Mouse (Mus musculus) 3134 (cell line): Measurements from ENCODE around the gene Gnai2.

Source experiments
- DNase-seq: peaks from one replicate; pipeline ENCODE4 v3.0.0-alpha.2; 2011; ENCODE audit warnings: low spot score; ENCODE audit not compliant: insufficient read length; ENCODE audit errors: extremely low read depth

Gene Gnai2

DNA sequence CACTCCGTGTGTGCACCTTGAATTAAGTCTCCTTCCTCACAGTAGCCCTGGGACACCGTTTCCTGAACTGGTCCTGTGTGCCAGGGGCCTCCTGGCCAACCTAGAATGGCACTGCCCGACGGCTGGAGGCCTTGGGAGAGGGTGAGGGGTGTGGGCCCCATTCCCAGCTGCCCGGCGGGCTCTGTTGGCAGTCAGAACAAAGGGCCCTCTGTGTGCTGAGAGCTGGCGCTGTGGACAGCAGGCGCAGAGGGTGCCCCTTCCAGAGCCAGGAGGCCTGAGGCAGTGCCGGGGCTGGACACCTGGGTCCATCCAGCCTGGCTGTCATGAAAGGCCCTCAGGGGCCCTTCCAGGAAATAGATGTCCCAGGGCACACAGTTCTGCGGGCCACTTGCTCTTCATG, 24.4 kb upstream of the Gnai2 start:
- DNase-seq: peak; percentile 64

DNA sequence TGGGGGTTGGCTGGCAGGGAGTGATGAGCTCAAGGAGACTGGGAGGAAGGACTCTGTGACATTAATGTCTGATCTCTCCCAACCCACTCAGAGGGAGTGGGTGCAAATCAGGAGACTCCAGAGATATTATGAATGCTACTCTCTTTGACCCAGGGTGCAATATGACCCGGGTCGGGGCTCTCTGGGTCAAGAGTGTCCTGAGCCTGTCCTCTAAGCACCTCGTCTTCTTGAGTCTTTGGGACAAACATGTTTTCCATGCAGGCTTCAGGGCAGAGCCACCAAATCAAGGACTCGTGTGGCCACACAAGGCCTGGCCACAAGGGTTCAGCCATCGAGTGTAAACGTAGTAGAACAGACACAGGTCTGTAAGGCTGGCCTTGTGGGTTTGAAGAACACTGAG, 22.9 kb upstream of the Gnai2 start:
- no peak for DNase-seq

DNA sequence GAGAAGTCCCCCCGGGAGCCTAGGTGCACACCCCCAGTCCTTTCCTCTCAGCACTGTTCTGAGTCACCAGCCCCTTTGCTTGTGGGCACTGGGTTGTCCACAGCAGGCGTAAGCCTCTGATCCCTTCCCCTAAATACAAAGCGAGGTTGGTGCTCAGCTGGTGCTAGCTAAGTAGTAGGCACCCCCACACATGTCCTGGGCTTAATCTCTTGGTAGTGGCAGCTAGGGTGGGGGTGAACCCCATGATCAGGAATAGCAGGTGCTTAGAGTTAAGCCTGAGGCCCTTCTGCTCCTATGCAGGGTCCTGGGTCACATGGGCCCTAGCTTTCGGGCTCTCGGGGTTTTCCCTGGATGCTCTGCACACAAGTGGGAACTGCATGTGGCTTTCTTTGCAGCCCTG, 22.0 kb upstream of the Gnai2 start:
- no peak for DNase-seq

DNA sequence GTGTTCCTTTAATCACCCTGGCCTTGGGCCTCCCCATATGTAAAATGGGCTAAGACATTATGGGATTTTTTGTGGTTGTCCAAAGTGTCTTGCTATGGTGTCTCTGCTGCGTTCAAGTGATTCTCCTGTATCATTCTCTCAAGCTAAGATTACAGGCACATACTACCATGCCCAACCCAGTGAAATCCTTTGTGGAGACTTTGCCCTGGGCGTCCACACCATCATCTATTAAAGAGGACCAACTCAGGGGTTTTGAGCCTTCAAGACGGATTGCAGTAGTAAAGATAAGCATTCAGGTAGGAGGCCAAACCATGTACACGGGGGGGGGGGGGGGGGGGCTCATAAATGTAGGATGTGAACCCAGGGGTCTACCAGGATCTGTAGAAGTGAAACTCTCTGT, 19.4 kb upstream of the Gnai2 start:
- no peak for DNase-seq

DNA sequence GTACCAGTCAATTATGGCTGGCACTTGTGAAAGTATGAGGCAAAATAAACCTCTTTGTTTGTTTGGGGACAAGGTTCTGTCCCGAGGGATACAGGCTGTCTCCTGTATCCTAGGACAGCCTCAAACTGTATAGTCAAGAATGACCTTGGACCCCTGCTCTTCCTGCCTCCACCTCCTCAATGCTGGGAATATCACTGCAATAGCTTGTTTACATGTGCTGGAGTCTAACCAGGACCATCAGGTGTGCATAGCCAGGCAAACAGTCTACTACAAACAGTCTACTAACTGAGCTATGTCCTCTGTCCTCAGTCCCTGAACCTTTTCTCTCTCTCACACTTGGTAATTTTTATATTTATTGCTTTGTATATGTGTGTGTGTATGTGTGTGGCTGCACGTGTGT, 18.3 kb upstream of the Gnai2 start:
- DNase-seq: no peak

DNA sequence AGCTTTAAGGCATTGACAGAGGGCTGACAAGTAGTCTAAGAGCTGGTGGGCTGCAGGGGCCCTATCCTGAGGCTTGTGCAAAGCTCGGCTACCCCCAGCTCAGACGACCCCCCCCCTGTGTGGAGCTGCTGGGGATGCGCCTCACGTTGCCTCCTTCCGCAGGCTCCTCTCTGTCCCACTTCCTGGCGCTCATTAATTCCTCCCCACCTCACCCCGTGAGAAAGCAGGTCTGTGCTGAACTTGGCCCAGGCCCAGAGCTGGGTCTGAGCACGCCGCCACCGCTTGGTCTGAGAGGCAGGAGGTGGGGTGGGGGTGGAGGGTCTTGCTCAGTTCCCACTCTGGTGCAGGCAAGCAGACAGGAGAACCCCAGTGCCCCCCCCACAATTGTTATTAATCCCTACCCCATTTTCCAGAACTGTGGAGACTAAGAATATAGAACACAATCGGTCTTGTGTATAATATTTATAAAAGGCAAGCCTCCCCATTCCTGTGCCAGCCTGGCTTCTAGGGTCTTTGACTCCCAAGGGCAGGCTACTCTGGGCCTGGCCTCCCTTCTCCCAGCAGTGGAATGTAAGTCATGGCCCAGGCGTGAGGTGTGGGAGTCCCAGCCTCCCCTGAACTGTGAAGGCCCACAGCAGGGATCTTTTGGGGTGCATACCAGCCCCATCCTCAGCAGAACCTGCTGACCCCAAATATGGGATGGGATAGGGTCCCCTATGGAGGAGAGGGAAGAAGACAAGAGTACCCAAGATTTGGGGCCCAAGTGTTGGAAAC, 15.7 kb upstream of the Gnai2 start:
- no peak for DNase-seq

DNA sequence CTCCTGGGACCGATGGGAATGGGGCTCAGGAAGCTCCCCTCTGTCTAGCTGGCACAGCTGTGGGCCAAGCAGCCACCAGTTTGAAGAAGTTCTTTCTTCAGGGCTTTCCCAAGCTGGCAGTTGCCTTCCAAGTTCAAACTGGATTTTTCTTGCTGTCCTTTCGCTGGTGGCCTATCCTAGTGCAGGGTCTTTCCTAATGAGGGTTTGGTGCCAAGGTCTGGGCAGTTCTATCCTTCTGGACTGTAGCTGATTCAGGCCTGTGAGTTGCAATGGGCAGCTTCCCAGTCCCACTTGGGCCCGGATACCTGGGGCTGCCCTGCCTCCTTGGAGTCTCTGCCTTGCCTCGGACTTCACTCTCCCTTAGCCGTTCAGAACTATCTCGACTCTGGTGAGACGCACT, 15.1 kb upstream of the Gnai2 start:
- DNase-seq: no peak

DNA sequence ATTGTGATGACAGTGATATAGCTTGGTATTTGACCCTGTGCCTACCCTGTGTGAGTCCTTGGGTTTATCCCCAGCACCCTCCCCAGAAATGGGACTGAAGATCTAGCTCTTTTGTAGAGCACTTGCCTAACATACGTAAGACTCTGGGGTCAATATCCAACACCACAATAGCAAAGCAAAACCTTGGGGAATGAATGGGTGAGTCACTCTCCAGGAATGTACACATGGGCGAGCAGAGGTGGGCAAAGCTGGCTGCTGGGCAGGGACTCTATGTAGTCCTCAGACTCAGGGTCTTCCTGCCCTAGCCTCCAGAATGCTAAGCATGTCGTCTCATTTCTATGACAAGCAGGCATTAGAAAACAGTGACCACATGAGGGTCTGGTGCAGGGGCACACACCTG, 13.6 kb upstream of the Gnai2 start:
- no peak for DNase-seq

DNA sequence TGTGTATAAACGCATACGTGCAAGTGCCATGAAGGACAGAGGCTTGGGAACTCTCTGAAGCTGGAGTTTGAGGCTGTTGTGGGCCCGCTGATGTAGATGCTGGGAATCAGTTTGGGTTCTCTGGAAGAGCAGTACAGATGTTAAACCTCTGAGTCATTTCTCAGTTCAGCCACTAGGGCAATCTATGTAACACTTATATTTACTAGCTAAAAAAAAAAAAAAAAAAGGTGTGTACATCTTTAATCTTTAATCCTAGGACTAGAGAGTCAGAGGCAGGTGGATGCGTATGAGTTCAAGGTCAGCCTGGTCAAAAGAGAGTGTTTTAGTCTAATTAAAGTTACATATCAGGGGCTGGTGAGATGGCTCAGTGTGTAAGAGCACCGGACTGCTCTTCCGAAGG, 11.8 kb upstream of the Gnai2 start:
- no peak for DNase-seq

DNA sequence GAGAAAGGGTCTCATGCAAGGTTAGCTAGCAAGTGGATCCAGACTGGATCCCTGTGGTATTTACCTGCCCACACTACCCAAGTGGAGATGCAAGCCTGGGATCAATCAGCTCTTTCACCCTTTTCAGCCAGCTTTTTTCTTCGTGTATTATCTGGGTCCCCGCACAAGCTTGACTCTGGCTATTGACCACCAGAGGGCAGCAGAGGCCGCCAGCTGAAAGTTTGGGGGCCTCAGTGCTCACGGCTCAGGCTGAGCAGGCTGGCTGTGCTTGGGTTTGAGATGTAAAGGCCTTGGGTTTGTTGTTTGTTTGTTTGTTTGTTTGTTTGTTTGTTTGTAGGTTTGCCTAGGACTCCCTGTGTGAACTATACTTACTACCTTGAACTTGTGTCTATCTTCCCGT, 10.4 kb upstream of the Gnai2 start:
- peak; percentile 52 for DNase-seq

DNA sequence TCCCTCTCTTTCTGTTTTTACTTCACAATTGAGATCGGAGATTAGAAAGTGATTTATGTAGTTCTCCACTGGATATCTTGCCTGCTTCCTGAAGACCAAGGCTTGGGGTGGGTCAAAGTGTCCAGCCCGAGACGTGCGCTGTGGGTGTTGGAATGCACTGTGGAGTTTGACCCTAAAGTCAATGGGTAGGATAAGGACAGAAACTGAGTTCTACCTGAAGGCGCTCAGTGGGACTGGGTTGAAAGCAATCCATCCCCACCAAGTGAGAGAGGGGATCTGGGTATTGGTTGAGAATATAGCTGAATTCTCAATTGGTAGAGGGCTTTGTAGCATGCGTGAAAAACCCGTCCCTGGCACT, 10.0 kb upstream of the Gnai2 start:
- DNase-seq: no peak

DNA sequence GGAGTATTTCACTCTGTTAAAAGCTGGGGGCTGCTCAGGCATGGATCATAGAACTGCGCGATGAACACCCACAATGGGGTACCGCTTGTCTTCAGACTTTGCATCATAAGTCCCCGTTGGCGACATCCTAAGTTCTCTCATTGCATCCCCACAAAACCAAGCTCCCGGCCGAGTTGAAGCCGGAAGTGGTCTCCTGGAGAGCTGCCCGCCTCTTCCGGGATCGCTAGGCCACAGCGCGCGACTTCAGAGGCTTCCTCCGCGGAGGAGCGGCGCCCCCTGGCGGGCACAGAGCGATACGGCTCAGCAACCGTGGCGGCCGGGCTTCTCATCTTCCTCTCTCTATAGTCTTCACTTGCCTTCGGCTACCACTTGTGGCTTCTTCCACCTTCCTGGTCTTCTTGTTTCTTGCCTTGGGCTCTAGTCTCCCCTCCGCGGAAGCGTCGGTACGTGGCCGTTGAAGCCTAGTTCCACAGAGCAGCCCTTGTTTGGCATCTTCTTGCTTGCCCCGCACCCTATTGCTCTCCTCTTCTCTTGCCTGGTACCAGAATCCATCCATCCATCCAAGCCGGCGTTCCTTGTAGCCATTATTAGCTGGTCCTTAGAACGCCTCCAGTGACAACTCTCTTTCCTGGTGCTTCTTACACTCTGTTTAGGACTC, 9.5 kb upstream of the Gnai2 start:
- peak; percentile 86 for DNase-seq

DNA sequence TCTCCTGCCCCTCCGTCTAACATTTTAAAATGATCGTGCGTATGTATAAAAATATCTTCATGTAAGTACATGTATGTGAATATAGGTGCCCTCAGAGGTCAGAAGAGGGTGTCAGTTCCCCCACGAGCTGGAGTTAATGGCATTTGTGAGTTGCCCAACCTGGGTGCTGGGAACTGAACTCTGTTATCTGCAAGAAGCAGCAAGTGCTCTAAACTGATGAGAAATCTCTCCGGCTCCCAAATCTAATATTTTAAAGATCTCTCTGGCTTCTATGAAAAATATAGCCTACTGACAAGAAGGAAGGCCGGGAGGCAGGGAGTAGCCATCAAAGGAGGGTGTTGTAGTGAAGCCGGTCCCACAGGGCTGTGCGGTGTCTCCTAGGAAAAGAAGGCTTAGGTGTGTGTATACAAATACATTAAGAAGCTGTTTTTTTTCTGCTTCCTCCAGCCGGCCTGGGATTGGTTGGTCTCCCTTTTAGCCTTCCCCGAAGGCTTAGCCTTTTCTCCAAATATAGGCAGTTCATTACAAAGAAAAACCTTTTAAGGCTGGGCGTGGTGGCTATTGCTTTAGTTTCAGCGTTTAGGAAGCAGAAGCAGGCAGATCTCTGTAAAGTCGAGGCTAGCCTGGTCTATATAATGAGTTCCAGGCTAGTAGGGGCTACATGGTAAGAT, 8.5 kb upstream of the Gnai2 start:
- no peak for DNase-seq

DNA sequence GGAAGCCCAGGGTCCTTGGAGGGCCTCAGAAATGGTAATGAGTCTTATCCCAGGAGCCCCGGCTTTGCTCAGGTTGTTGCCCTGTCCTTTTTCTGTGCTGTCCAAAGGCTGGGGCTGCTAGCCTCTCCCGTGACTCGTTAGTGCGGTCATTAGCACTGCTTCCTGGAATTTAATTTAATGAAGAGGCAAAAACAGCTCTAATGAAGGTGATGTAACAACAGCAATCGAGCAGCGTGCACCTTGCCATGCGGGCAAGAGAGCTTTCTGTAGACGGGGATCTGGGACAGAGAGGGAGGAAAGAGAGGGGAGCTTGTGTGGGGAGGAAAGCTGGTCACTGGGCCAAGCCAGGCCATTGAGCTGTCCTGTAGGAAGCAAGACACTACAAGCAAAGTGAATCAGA, 6.5 kb upstream of the Gnai2 start:
- DNase-seq: no peak

DNA sequence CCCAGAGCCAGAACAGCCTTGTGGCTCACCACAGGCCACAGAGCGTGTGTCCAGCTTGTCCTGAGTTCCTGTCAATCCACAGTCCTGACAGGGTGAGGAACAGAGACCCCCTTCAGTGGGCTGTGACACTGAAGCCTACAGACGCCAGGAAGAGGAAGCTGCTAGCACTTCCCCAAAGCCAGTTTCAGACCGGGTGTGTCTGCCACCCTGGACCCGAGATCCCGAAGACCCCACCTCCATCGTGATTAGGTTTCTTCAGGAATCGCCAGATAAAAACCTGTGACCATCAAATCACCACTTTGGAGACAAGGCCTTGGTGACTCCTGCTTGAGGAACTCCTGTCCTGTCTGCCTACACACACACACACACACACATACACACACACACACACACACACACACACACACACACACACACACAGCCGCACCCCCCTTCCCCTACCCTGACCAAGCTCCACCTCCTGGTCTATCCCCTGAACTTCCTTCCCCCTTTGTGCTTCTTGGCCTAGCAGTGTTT, 5.1 kb upstream of the Gnai2 start:
- no peak for DNase-seq

DNA sequence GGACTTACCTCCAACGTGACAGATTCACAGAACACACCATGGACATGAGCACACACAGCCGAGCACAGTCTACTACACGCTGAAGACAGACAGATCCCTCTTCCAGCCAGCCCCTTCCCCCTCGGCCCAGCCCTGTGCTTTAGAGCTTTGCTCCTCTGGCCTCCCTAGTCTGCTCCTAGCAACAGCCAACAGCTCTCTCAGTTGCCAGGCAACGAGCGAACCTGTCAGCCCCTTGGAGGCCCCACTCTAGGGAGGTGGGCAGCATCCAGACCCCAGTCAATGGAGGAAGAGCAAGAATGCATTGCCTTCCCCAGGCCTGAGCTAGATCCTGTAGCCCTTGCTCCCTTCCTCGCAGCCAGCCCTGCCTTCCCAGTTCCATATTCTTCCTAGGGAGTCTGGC, 1.9 kb upstream of the Gnai2 start:
- no peak for DNase-seq

DNA sequence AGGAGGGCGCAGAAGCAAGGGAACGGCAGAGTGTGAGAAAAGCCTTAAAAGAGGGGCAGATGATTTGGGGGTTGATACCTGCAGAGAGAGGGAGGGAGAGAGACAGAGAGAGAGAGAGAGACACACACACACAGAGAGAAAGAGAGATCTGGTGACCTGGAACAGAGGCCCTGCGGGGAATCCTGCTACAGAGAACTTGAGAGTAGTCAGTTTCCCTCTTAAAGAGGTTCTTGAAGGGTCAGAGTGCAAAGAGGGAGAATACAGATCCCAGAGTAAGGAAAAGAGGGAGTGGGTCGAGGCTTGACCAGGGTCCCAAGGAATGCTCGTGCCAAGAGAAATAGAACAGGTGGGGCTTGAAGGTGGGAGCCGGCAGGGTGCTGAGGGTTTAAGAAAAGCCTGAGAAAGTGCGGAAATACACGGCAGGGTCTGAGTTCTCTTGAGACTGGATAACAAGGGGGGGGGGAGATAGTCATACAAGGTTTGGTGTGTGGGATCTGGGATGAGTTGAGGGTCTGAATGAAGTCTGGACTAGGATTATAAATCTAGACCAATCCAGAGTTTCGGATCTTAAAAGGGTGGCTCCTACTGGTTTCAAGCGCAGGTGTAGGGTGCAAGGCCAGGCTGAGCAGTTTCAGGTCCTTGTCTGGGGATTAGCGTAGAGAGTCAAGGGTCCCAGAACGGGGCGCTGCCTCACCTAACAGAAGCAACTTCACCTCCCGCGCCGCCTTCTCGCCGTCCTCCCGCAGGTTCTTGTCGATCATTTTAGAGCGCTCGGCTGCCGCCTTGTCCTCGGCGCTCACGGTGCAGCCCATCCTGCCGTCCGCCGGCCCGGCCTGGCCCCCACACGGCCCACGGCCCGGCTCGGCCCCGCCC, 525 bp downstream of the Gnai2 start:
- DNase-seq: no peak

DNA sequence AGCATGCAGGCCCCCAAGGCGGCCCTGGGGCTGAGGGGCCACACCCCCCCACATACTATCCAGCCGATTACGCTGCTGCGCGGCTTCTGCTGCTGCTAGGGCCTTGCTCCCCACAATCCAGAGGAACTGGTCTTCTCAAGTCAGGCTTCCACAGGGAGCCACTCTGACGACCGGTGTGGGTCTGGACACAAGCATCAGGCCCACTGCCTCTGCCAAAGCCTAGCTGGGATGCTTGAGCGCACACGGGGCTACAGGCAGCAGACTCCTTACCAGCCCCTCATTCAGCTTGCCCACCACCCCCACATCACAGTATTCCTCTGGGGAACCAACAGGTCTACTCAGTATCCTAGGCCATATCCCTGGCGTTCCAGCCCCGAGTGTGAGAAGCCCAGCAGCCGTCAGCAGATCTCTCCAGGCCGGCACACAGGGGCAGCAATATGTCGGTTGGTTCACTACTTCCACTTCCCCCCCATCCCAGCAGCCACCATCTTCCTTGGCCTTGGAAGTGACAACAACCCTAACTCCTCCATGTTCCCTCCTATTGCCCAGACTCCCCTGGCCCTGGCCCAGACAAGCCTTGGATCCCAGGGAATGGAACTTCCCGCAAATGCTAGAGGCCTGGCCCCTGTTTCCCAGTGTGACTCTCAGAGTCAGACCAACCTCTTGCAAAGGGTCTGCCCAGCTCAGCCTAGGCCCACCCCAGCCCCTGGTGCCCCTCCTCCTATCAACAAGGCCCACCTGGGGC, 1.3 kb downstream of the Gnai2 start:
- DNase-seq: peak; percentile 44

DNA sequence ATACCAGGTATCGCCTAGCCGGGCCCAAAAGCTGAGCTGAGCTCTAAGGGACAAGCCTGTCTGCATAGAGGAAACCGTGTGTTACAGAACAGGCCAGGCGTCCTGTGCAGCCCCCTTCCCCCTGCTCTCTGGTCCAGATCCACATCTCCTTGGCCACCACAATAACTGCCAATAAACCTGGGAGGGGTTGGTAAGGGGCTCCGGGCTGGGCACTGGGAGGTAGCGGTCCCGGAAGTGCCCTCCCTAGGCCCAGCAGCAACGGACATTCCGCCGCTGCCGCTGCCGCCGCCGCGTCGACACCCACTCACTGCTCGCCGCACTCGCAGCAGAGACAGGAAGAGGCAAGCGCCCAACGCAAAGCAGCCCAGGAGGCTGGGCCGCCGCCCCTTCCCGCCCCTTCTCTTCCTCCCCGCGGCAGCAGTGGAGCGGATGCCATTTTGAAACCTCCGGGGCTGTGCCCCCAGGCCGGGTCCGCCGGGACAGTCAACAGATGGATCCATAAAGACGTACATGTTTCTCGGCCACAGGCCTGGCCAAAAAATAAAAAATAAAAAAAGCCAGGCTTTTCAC, 2.0 kb downstream of the Gnai2 start:
- DNase-seq: peak; percentile 89

DNA sequence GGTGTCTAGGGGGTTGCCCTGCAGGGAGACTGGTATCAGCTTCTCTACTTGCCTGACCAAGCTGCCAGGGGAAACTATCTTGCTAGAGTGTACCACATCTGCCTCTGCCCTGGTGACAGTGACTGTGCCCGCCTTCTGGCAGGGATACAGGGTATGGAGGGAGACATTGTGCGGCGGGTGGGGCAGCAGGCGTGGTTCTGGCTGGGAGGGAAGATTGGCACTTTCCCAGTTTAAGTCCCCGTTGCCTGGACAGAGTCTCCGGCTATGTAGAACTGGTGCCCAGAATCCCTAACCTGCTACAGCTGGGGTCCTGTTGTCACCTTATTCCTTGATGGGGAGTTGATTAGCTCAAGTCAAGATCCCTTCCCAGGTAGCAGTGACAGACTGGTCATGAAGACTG, 2.7 kb downstream of the Gnai2 start:
- DNase-seq: peak; percentile 76
